Mouse (Mus musculus) colon, adult 2 months (tissue): ENCODE data around the gene Milr1. TPM values are rescaled to one million over a fixed set of nuclear protein-coding genes. Genes with fewer than 3 reads are reported as not detected.

Source experiments
- polyA plus RNA-seq: library from polyadenylated mRNA; depleted of rRNA; stranded (reverse); fragments of >200 nt; gene quantifications from 2 replicates; pipeline ENCODE4 v1.2.3, GENCODE M21; 2012; rRNA removed

Milr1 gene
- 0.64 and 0.90 TPM in 2 replicates for polyA plus RNA-seq

DNA sequence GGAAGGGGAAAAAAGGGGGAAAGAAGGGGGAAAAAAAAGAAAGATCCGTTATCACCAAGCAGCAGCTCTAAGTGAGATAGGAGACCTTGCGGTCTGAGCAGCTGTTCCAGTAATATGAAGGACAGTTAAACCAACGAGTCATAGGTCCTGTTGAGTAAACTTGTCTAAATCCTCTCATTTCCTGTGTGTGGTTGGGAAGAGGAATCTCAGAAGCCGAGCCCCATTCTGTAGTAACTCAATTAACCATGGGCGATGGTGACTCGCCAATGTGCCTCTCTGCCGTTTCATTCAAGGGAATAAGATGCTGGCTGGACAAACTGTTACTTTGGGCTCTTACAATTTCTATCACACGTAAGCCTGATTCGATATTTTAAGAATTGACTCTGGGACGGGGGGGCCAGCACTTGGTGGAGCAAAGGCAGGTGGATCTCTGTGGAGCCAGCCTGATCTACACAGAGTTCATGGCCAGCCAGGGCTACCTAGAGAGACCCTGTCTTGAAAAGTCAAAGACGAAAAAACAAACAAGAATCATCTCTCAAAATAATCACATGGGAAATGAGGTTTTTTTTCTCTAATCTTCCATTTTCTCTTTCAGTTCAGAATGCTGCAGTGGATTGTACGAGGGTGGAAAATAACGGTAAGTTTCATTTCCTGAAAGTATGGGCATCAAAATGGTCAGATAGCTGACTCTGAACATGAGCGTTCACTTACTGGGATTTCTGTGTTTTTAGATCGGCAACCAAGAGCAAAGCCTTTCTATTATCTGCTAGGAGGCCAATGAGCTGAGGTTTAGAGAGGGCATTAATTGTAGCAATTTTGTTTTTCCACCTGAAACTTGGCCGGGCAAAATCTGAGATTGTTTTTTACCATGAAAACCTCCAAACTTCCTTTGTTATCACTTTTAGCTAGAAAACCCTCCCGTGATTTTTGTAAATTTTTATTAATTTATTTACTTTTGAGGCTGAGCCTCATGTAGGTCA, at the start of gene Milr1:
Milr1 (plus strand) TSS at position 188 of the 980 bp plus-strand sequence.

DNA sequence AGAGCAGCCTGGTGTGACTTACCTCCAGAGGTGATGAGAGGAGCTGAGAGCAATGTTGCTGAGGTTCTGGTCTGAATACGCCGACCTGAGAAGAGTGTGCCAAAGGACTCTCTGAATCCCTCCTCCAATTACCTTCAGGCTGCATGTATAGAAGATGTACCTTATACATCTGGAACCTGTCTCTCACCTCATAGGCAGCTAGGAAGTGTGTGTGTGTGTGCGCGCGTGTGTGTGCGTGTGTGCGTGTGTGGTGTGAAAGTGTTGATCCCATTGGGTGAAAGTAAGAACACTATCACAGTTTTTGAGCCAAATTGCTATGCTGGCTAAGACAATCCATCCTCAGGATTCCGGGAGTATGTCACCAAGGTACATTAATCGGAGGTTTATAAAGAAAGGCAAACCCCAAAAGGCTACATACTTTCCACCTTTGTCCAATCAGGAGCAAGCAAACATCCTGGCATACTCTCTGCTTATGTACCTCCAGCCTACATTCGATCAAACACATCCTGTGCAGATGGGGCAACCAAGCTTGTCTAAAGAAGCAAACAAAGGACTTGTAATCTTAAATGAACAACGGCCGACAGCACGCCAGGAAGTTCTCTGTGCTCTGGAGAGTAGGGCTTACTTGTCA, 790 bp upstream of the Milr1 start, which contains the start of gene Pecam1:
Pecam1 (minus strand) TSS at position 508 of the 631 bp plus-strand sequence.

DNA sequence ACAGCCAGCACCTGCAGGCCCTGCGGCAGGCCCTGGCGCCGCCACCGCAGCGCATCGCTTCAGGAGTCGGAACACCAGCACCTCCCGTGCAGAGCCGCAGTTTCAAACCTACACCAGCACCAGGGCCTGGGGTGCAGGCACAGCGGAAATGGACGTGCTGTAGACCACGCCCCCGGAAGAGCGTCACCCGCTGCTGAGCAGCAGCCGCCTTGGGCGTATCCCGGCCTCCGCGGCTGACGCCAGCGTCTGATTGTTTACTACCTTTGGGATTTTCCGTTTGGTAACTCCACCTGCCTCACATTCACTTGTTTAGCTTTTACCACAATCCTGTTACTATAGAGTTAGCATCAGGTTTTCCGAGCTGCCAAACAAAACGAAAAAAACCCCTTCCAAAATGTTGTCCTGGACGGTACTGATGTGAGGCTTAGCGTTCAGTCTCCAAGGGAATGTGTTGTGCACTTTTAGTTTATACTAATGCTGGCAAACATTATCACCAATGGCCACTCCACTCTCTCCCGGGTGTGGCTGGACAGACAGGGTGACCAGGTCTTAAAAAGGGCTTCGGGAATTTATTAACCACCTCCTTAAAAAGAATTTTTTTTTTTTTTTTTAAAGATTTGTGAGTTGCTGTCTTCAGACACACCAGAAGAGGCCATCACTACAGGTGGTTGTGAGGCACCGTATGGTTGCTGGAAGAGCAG, 28.5 kb downstream of the Milr1 start, which contains the start of gene Polg2:
Polg2 (minus strand) TSS at position 150 of the 701 bp plus-strand sequence.

DNA sequence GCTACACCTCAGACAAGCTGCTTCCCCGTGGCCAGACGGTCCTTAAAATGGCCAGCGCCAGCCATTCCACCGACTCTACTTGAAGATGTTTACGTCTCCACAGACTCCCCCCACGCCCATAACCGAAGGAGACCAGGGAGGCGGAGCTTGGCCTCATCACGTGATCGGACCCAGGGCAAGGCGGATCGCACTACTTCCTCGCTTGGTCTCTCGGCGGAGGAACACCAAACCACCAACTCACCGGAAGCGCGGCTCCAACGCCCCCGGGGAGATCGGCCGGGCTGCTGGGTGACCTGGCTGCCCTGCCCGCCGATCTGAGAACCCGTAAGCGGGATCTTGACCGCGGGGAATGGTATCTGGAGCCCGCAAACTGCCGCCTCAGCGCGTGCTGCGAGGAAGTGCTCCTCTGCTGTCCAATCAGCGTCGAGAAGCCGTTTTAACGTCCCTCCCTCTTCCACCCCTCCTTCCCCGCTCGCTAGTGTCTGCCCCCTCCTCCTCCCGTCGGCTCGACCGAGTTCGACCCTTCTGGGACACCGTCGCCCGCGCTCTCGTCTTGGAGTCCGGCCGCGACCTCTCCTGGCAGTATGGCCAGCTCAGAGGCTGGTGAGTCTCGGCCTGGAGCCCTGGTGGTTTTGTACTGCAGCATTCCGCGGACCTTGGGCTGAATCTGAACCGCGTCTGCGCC, 37.9 kb downstream of the Milr1 start, which contains the start of the genes Ddx5 and Cep95:
Ddx5 (minus strand) TSS at position 411 of the 685 bp plus-strand sequence.
Cep95 (plus strand) TSS at position 478 of the 685 bp plus-strand sequence.

Other genes with a start within 250 kb of the Milr1 start
- gene Tex2, start 137.8 kb upstream of the Milr1 start, polyA plus RNA-seq: 11.1 and 12.7 TPM in 2 replicates
- 14.1 and 16.5 TPM in 2 replicates for gene Pecam1, start 598 bp upstream of the Milr1 start, polyA plus RNA-seq
- gene Polg2, start 28.3 kb downstream of the Milr1 start, polyA plus RNA-seq: 12.9 and 13.4 TPM in 2 replicates
- gene Ddx5, start 38.0 kb downstream of the Milr1 start, polyA plus RNA-seq: 562 and 586 TPM in 2 replicates
- gene Cep95, start 38.0 kb downstream of the Milr1 start, polyA plus RNA-seq: 1.4 and 1.6 TPM in 2 replicates
- gene Smurf2, start 169.5 kb downstream of the Milr1 start, polyA plus RNA-seq: 6.2 and 6.5 TPM in 2 replicates
- gene Kpna2, start 248.3 kb downstream of the Milr1 start, polyA plus RNA-seq: 35.9 and 36.3 TPM in 2 replicates